Mouse (Mus musculus) adrenal gland, postnatal 36 days (tissue): Measurements from ENCODE around the gene Vps18. TPM values are rescaled to one million over a fixed set of nuclear protein-coding genes. Genes with fewer than 3 reads are reported as not detected.

Source experiments
- DNase-seq, 2 experiments: peaks; one replicate each; pipeline ENCODE4 v3.0.0; 2021; ENCODE audit warnings: mixed read lengths in 1 of 2
- total RNA-seq, 2 experiments: library from RNA; stranded (reverse); gene quantifications; 2 replicates each; pipeline ENCODE4 v1.2.3; 2021

Gene Vps18
- total RNA-seq, 2 experiments from 2014 or later = 20.4 to 24.5 TPM

GRCm38 (mm10) chr2:119344537-119345138 is 56.1 kb downstream of the Vps18 start:
- no peak for DNase-seq

Other genes with a start within 250 kb of the Vps18 start
- gene Knl1, start 241.6 kb upstream of the Vps18 start, total RNA-seq = 1 to 10 TPM; 2.1 to 2.4 TPM
- gene Rad51, start 175.9 kb upstream of the Vps18 start, total RNA-seq = 1 to 10 TPM; 2.2 to 3.3 TPM
- gene Rmdn3, start 131.7 kb upstream of the Vps18 start, total RNA-seq = 10 to 100 TPM; 63.6 to 65.0 TPM
- gene Gchfr, start 121.0 kb upstream of the Vps18 start, total RNA-seq = 10 to 100 TPM; 16.1 to 23.8 TPM
- under 1 TPM; 0.13 TPM for gene Gm14137, start 114.2 kb upstream of the Vps18 start, total RNA-seq
- gene Zfyve19, start 80.1 kb upstream of the Vps18 start, total RNA-seq = 10 to 100 TPM; 30.2 to 30.5 TPM
- gene Dnajc17, start 79.9 kb upstream of the Vps18 start, total RNA-seq = 10 to 100 TPM; 14.4 to 14.6 TPM
- not detected for gene Ppp1r14d, start 58.8 kb upstream of the Vps18 start, total RNA-seq
- gene Spint1, start 51.4 kb upstream of the Vps18 start, total RNA-seq = 1 to 10 TPM; 3.4 to 3.8 TPM
- under 1 TPM; 0.36 to 0.60 TPM for gene Rhov, start 17.5 kb upstream of the Vps18 start, total RNA-seq
- 10 to 100 TPM in 1 of 2 experiments, 1 to 10 TPM in 1; 7.2 to 10.6 TPM for gene Dll4, start 37.0 kb downstream of the Vps18 start, total RNA-seq
- 1 to 10 TPM; 4.6 to 9.3 TPM for gene Chac1, start 62.5 kb downstream of the Vps18 start, total RNA-seq
- gene Ino80, start 188.9 kb downstream of the Vps18 start, total RNA-seq = 10 to 100 TPM; 20.5 to 22.5 TPM